In genomic region chr6:13070485-13070884, GRCm38 (mm10) we compare ENCODE assay signal across 8 mouse cellular contexts. TPM values are rescaled to one million over a fixed set of nuclear protein-coding genes. Genes with fewer than 3 reads are reported as not detected.
A peak's percentile ranks its signal among the peaks of the same experiment; 100 is the strongest.
DNase-seq lines count a peak whose midpoint lies in the region; ATAC-seq and TF ChIP-seq lines count a peak whose summit lies in the region.

No protein-coding gene starts in this region.

- intact Hi-C loops in heart, postnatal 25 days (cut with DNase I): no loop called here

- no peak for TF ChIP-seq POLR2A in myocyte (IDR thresholded peaks at IDR 0.05; ENCODE audit: insufficient read length, low read depth)

- H3K9ac ChIP-seq in embryonic facial prominence, embryonic 15.5 days: peak overlapping the region; percentile 88

- H3K36me3 ChIP-seq in embryonic facial prominence, embryonic 15.5 days: peaks cover 8% of the 10 kb centered on the region; the same call in 1 of the 2 replicates
- peaks cover 29% of the 10 kb centered on the region for H3K36me3 ChIP-seq in myocyte (ENCODE audit: control insufficient read depth, insufficient read depth)

- H3K27me3 ChIP-seq in embryonic facial prominence, embryonic 15.5 days: no peaks in the 10 kb centered on the region
- H3K27me3 ChIP-seq in myocyte (ENCODE audit: control insufficient read depth, insufficient read depth, insufficient read length): no peaks in the 10 kb centered on the region

- ATAC-seq in embryonic facial prominence, embryonic 15.5 days (ENCODE audit: insufficient number of reproducible peaks, low FRiP score, low TSS enrichment, low read depth): peak; percentile 52; the same call in 1 of the 2 replicates

- no peak for DNase-seq in layer of hippocampus, adult 2 months (ENCODE audit: low spot score in 2 of 2)
- DNase-seq in layer of hippocampus, postnatal 25 days (ENCODE audit: extremely low spot score in 1 of 2, low spot score in 1 of 2): no peak
- peak; percentile 3 for DNase-seq in adrenal gland, postnatal 25 days
- peak; percentile 4 for DNase-seq in heart, postnatal 25 days (ENCODE audit: low spot score)
- DNase-seq in layer of hippocampus, postnatal 36 days: peak; percentile 7 to 8
- DNase-seq in ovary, postnatal 36 days (ENCODE audit: low spot score): no peak

- peak overlapping the region; percentile 98 for H3K27ac ChIP-seq in layer of hippocampus, adult 2 months
- H3K27ac ChIP-seq in embryonic facial prominence, embryonic 15.5 days (replicated peaks): no peak overlapping the region

- H3K4me2 ChIP-seq in embryonic facial prominence, embryonic 15.5 days (replicated peaks): peak overlapping the region; percentile 55
- peak overlapping the region; percentile 82 for H3K4me2 ChIP-seq in myocyte (ENCODE audit: low read depth)

- H3ac ChIP-seq in myocyte (ENCODE audit: control insufficient read depth, insufficient read length): peak overlapping the region; percentile 36

- H3K9me3 ChIP-seq in embryonic facial prominence, embryonic 15.5 days (replicated peaks): no peaks in the 10 kb centered on the region

- WGBS in embryonic facial prominence, embryonic 15.5 days: 56% methylated on average over 4 of the region's 4 CpGs

- TF ChIP-seq CTCF in layer of hippocampus, adult 2 months (conservative IDR thresholded peaks at IDR 0.05): no peak

- peaks cover 5% of the 10 kb centered on the region for H3K79me2 ChIP-seq in myocyte (ENCODE audit: control insufficient read depth, insufficient read depth)

- H3K4me1 ChIP-seq in embryonic facial prominence, embryonic 15.5 days: peaks cover 4% of the 10 kb centered on the region

- H3K4me3 ChIP-seq in layer of hippocampus, adult 2 months: peak overlapping the region; percentile 90
- peak overlapping the region; percentile 97 for H3K4me3 ChIP-seq in embryonic facial prominence, embryonic 15.5 days (replicated peaks)
- H3K4me3 ChIP-seq in myocyte: peak overlapping the region; percentile 50

TF ChIP-seq in myocyte, 11 proteins besides CTCF, POLR2A, EP300 and RAD21:
- no peak for TF ChIP-seq TCF12 (IDR thresholded peaks at IDR 0.05; ENCODE audit: insufficient read depth, poor library complexity, severe bottlenecking)
- TF ChIP-seq MYOD1 (IDR thresholded peaks at IDR 0.05; ENCODE audit: control insufficient read depth in 1 of 3, insufficient read length in 2 of 3, low read depth in 2 of 3): peak in 2 of 3 experiments; percentile 28 to 60
- no peak for TF ChIP-seq CEBPB (IDR thresholded peaks at IDR 0.05; ENCODE audit: insufficient read depth, poor library complexity, severe bottlenecking)
- no peak for TF ChIP-seq USF1 (IDR thresholded peaks at IDR 0.05; ENCODE audit: low read depth)
- TF ChIP-seq TCF3 (IDR thresholded peaks at IDR 0.05; ENCODE audit: insufficient read length, low read depth): no peak
TF ChIP-seq in myocyte: peak in this region for 1.

RNA-seq across cellular contexts. Expression of gene Tmem106b, which starts 0.9 kb away (rescaled TPM):
- total RNA-seq in layer of hippocampus, adult 2 months (2021): 100 to 1,000 TPM; 188 to 208 TPM
- 100 to 1,000 TPM; 175 to 192 TPM for total RNA-seq in layer of hippocampus, postnatal 25 days (2021)
- 93.9 and 154 TPM in 2 replicates for total RNA-seq in adrenal gland, postnatal 25 days (2021)
- 32.2 and 33.4 TPM in 2 replicates for polyA plus RNA-seq in embryonic facial prominence, embryonic 15.5 days (2015; fragmentation: Nextera tagmentation; extraction: Ambion mirVana)
- 100 to 1,000 TPM; 149 to 152 TPM for total RNA-seq in heart, postnatal 25 days (2021)
- 100 to 1,000 TPM; 192 to 199 TPM for total RNA-seq in layer of hippocampus, postnatal 36 days (2021)
- polyA plus RNA-seq in myocyte (2012; fragmentation: generic; extraction: Trizol): 12.5 TPM

Comparison
In these comparisons a context has a peak if more than half of its experiments do, and no peak if none do; other contexts are left out.
1. DNase-seq: peak in adrenal gland, postnatal 25 days (single experiment), heart, postnatal 25 days (single experiment) and layer of hippocampus, postnatal 36 days (2 of 2); none in layer of hippocampus, adult 2 months (0 of 2), layer of hippocampus, postnatal 25 days (0 of 2) and ovary, postnatal 36 days (single experiment).
2. Peak in every context shown above with its lines, with median percentiles within 50 percentile points of each other: H3K4me3 ChIP-seq.